Comparison of ENCODE assay signal across 7 mouse cellular contexts in the genomic region with DNA sequence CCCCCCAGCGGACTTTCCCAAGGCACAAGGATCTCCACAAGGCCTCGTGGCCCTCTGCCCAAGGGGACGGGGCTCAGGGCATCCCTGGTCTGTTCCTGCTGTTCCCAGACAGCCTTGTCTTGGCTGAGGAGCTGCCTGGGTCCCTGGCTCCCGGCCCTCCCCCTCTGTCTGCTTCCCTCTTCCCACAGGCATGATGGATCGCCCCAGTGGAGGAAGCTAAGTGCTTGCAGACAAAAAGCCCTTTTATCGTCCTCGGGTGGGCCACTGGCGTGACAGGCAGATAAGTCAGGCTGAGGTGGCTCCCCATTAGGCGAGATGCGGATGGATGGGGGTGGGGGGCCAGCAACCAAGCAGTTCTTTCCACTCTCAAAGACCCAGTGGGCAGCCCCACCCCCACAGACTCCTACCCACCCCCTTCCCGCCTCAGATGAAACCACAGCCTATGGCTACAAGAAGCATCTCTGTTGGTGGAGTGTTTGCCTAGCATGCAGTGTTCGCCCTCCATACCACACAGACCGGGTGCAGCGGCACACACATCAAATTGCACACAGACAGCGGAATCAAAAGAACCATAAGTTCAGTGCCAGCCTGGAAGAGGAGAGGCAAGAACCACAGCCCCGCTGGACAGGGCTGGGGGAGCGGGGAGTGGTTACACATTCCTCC. TPM values are rescaled to one million over a fixed set of nuclear protein-coding genes. Genes with fewer than 3 reads are reported as not detected.
DNase-seq lines count a peak whose midpoint lies in the region; ATAC-seq lines count a peak whose summit lies in the region.

No protein-coding gene starts in this region.

- no peaks in the 10 kb centered on the region for H3K27me3 ChIP-seq in embryonic facial prominence, embryonic 14.5 days (replicated peaks; ENCODE audit: control insufficient read depth, insufficient read depth, low read length)
- H3K27me3 ChIP-seq in kidney, embryonic 14.5 days (ENCODE audit: control insufficient read depth, insufficient read depth, low read length): no peaks in the 10 kb centered on the region
- no peaks in the 10 kb centered on the region for H3K27me3 ChIP-seq in midbrain, embryonic 11.5 days (ENCODE audit: control insufficient read depth, insufficient read depth, low read length)

- peaks cover 56% of the 10 kb centered on the region for H3K4me1 ChIP-seq in embryonic facial prominence, embryonic 14.5 days (ENCODE audit: control insufficient read depth, insufficient read depth, low read length)
- H3K4me1 ChIP-seq in kidney, embryonic 14.5 days (ENCODE audit: control insufficient read depth, insufficient read depth, low read length): peaks cover 85% of the 10 kb centered on the region
- peaks cover 56% of the 10 kb centered on the region for H3K4me1 ChIP-seq in midbrain, embryonic 11.5 days (ENCODE audit: control insufficient read depth, insufficient read depth, low read length)

- peak; percentile 33 to 45 for DNase-seq in thymus, postnatal 36 days
- DNase-seq in thymus, adult 18-20 months: no peak
- DNase-seq in embryonic facial prominence, embryonic 14.5 days (ENCODE audit: low spot score): peak; percentile 86
- peak; percentile 93 for DNase-seq in midbrain, embryonic 11.5 days (ENCODE audit: low spot score, missing footprints)
- DNase-seq in urinary bladder, postnatal 25 days (ENCODE audit: low spot score): no peak
- DNase-seq in spleen, postnatal 10 days (ENCODE audit: low spot score in 2 of 2): no peak

- peak overlapping the region; percentile 30 for H3K4me2 ChIP-seq in embryonic facial prominence, embryonic 14.5 days (ENCODE audit: low read depth, low read length)
- H3K4me2 ChIP-seq in kidney, embryonic 14.5 days (replicated peaks; ENCODE audit: low read depth, low read length): peak overlapping the region; percentile 0
- peak overlapping the region; percentile 1; the same call in 1 of the 2 replicates for H3K4me2 ChIP-seq in midbrain, embryonic 11.5 days

- no peak overlapping the region for H3K4me3 ChIP-seq in embryonic facial prominence, embryonic 14.5 days (ENCODE audit: low read depth, low read length)
- no peak overlapping the region for H3K4me3 ChIP-seq in kidney, embryonic 14.5 days (ENCODE audit: low read length)
- H3K4me3 ChIP-seq in midbrain, embryonic 11.5 days (ENCODE audit: low read depth, low read length): no peak overlapping the region

- 0 out of 2 replicates have a peak overlapping the region, but pooled peaks have one; percentile 40 for H3K9ac ChIP-seq in embryonic facial prominence, embryonic 14.5 days (ENCODE audit: low read depth, low read length)
- H3K9ac ChIP-seq in kidney, embryonic 14.5 days (ENCODE audit: low read depth, low read length): peak overlapping the region; percentile 47; the same call in 1 of the 2 replicates
- peak overlapping the region; percentile 29 for H3K9ac ChIP-seq in midbrain, embryonic 11.5 days (ENCODE audit: low read length)

- 10% methylated on average over 15 of the region's 17 CpGs for WGBS in embryonic facial prominence, embryonic 14.5 days
- WGBS in kidney, embryonic 14.5 days: 15% methylated on average over 17 of the region's 17 CpGs
- 26% methylated on average over 17 of the region's 17 CpGs for WGBS in midbrain, embryonic 11.5 days

- no peaks in the 10 kb centered on the region for H3K9me3 ChIP-seq in embryonic facial prominence, embryonic 14.5 days (ENCODE audit: control insufficient read depth, low read length)
- no peaks in the 10 kb centered on the region for H3K9me3 ChIP-seq in kidney, embryonic 14.5 days (ENCODE audit: control insufficient read depth, low read length)
- H3K9me3 ChIP-seq in midbrain, embryonic 11.5 days (ENCODE audit: control insufficient read depth, low read length): no peaks in the 10 kb centered on the region

- peak; percentile 62 for ATAC-seq in embryonic facial prominence, embryonic 14.5 days (ENCODE audit: low read depth)
- peak; percentile 63 for ATAC-seq in kidney, embryonic 14.5 days (ENCODE audit: low FRiP score, low TSS enrichment)
- peak; percentile 67 for ATAC-seq in midbrain, embryonic 11.5 days (ENCODE audit: low FRiP score)

- peak overlapping the region; percentile 78 for H3K27ac ChIP-seq in embryonic facial prominence, embryonic 14.5 days (replicated peaks; ENCODE audit: low read depth, low read length)
- peak overlapping the region; percentile 69 for H3K27ac ChIP-seq in kidney, embryonic 14.5 days (ENCODE audit: low read depth, low read length)
- H3K27ac ChIP-seq in midbrain, embryonic 11.5 days (ENCODE audit: low read depth, low read length): peak overlapping the region; percentile 84

- no peaks in the 10 kb centered on the region; the same call in 1 of the 2 replicates for H3K36me3 ChIP-seq in embryonic facial prominence, embryonic 14.5 days (ENCODE audit: control insufficient read depth, insufficient read depth, low read length)
- no peaks in the 10 kb centered on the region for H3K36me3 ChIP-seq in kidney, embryonic 14.5 days (ENCODE audit: control insufficient read depth, insufficient read depth, low read length)
- H3K36me3 ChIP-seq in midbrain, embryonic 11.5 days (ENCODE audit: control insufficient read depth, insufficient read depth, low read length): no peaks in the 10 kb centered on the region

RNA-seq across cellular contexts. Expression of a gene that starts 27.0 kb away (rescaled TPM):
- 34.9 and 37.3 TPM in 2 replicates for polyA plus RNA-seq in embryonic facial prominence, embryonic 14.5 days (2014; fragmentation: Nextera tagmentation; extraction: Ambion mirVana)
- 34.6 and 35.0 TPM in 2 replicates for polyA plus RNA-seq in kidney, embryonic 14.5 days (2014; fragmentation: Nextera tagmentation; extraction: Ambion mirVana)
- 13.4 and 14.7 TPM in 2 replicates for polyA plus RNA-seq in midbrain, embryonic 11.5 days (2014; fragmentation: Nextera tagmentation; extraction: Ambion mirVana)

Comparison
In these comparisons a context has a peak if more than half of its experiments do, and no peak if none do; other contexts are left out.
1. DNase-seq: peak in thymus, postnatal 36 days (2 of 2), embryonic facial prominence, embryonic 14.5 days (single experiment) and midbrain, embryonic 11.5 days (single experiment); none in thymus, adult 18-20 months (0 of 2), urinary bladder, postnatal 25 days (single experiment) and spleen, postnatal 10 days (0 of 2).
2. Peak in every context shown above with its lines, with median percentiles within 50 percentile points of each other: ATAC-seq, H3K27ac ChIP-seq, H3K4me2 ChIP-seq and H3K9ac ChIP-seq.